ENCODE assay signal across 8 mouse cellular contexts in genomic region chr6:7844802-7845679, GRCm38 (mm10). TPM values are rescaled to one million over a fixed set of nuclear protein-coding genes. Genes with fewer than 3 reads are reported as not detected.
DNase-seq lines count a peak whose midpoint lies in the region; ATAC-seq and TF ChIP-seq lines count a peak whose summit lies in the region.

TSS of gene C1galt1 (plus strand) at chr6:7844842.

- peak; percentile 56; the same call in 1 of the 2 replicates for TF ChIP-seq POLR2A in limb, embryonic 14.5 days (IDR thresholded peaks at IDR 0.05; ENCODE audit: borderline replicate concordance, extremely low read depth, insufficient read depth, insufficient read length)

- H3K4me3 ChIP-seq in limb, embryonic 14.5 days (replicated peaks; ENCODE audit: low read length), result peak within 1 kb of the TSS; percentile 85
- H3K4me3 ChIP-seq in midbrain, embryonic 14.5 days (replicated peaks; ENCODE audit: low read depth, low read length), result peak within 1 kb of the TSS; percentile 75

- peak; percentile 42 for ATAC-seq in limb, embryonic 14.5 days (ENCODE audit: low FRiP score, low read depth)
- peak; percentile 76 for ATAC-seq in midbrain, embryonic 14.5 days (ENCODE audit: low FRiP score, low TSS enrichment)

- DNase-seq in frontal cortex, adult 2 months (ENCODE audit: extremely low spot score in 1 of 2, low spot score in 1 of 2), result no peak
- no peak for DNase-seq in frontal cortex, postnatal 25 days (ENCODE audit: low spot score in 2 of 2)
- DNase-seq in adrenal gland, postnatal 14 days, result peak; percentile 71
- DNase-seq in gastrocnemius, adult 18-20 months (ENCODE audit: low spot score), result peak; percentile 56
- DNase-seq in induced T-regulatory cell, adult 2 months (ENCODE audit: low read depth), result peak; percentile 70
- no peak for DNase-seq in limb, embryonic 14.5 days (ENCODE audit: low spot score)
- no peak for DNase-seq in midbrain, embryonic 14.5 days
- peak; percentile 52 for DNase-seq in thymus, postnatal 0 days (ENCODE audit: low spot score)

- under 1% methylated on average over 21 of the region's 93 CpGs for WGBS in limb, embryonic 14.5 days
- WGBS in midbrain, embryonic 14.5 days, result under 1% methylated on average over 64 of the region's 93 CpGs

- no peaks in the 10 kb centered on the region for H3K27me3 ChIP-seq in limb, embryonic 14.5 days (ENCODE audit: control insufficient read depth, insufficient read depth, low read length)
- no peaks in the 10 kb centered on the region for H3K27me3 ChIP-seq in midbrain, embryonic 14.5 days (ENCODE audit: control insufficient read depth, insufficient read depth, low read length)

- H3K9me3 ChIP-seq in limb, embryonic 14.5 days (ENCODE audit: control insufficient read depth, low read length), result no peaks in the 10 kb centered on the region
- no peaks in the 10 kb centered on the region for H3K9me3 ChIP-seq in midbrain, embryonic 14.5 days (ENCODE audit: control insufficient read depth, low read length)

- H3K27ac ChIP-seq in limb, embryonic 14.5 days (replicated peaks; ENCODE audit: low read depth, low read length), result peak within 1 kb of the TSS; percentile 93
- peak within 1 kb of the TSS; percentile 92 for H3K27ac ChIP-seq in midbrain, embryonic 14.5 days (replicated peaks; ENCODE audit: low read depth, low read length)

- peaks cover 18% of the 10 kb centered on the region for H3K4me1 ChIP-seq in limb, embryonic 14.5 days (ENCODE audit: control insufficient read depth, insufficient read depth, low read length)
- H3K4me1 ChIP-seq in midbrain, embryonic 14.5 days (ENCODE audit: control insufficient read depth, insufficient read depth, low read length), result peaks cover 15% of the 10 kb centered on the region

- peak within 1 kb of the TSS; percentile 95 for H3K9ac ChIP-seq in limb, embryonic 14.5 days (ENCODE audit: low read depth, low read length, severe bottlenecking)
- H3K9ac ChIP-seq in midbrain, embryonic 14.5 days (replicated peaks; ENCODE audit: low read length), result peak within 1 kb of the TSS; percentile 85

- H3K4me2 ChIP-seq in limb, embryonic 14.5 days (replicated peaks; ENCODE audit: low read depth, low read length, severe bottlenecking), result peak within 1 kb of the TSS; percentile 49
- H3K4me2 ChIP-seq in midbrain, embryonic 14.5 days (ENCODE audit: low read length), result peak within 1 kb of the TSS; percentile 66

- no peaks in the 10 kb centered on the region for H3K36me3 ChIP-seq in limb, embryonic 14.5 days (ENCODE audit: control insufficient read depth, insufficient read depth, low read length)
- no peaks in the 10 kb centered on the region for H3K36me3 ChIP-seq in midbrain, embryonic 14.5 days (ENCODE audit: control insufficient read depth, insufficient read depth, low read length)

RNA-seq across cellular contexts. Expression of gene C1galt1, which starts in this region (rescaled TPM):
- 10.1 and 11.5 TPM in 2 replicates for polyA plus RNA-seq in frontal cortex, adult 2 months (2012; rRNA removed)
- total RNA-seq in adrenal gland, postnatal 14 days (2021), result 30.3 and 30.7 TPM in 2 replicates
- 10 to 100 TPM; 14.1 to 14.3 TPM for total RNA-seq in gastrocnemius, adult 18-20 months (2021)
- polyA plus RNA-seq in limb, embryonic 14.5 days (2012; rRNA removed), result 10.4 and 11.8 TPM in 2 replicates
- polyA plus RNA-seq in limb, embryonic 14.5 days (2014; fragmentation: Nextera tagmentation; extraction: Ambion mirVana), result 5.6 and 6.4 TPM in 2 replicates
- 3.5 and 4.3 TPM in 2 replicates for polyA plus RNA-seq in midbrain, embryonic 14.5 days (2014; fragmentation: Nextera tagmentation; extraction: Ambion mirVana)
- 12.2 and 14.6 TPM in 2 replicates for polyA plus RNA-seq in thymus, postnatal 0 days (2015; fragmentation: Nextera tagmentation; extraction: Ambion mirVana)

Comparison
In these comparisons a context has a peak if more than half of its experiments do, and no peak if none do; other contexts are left out.
1. DNase-seq: peak in adrenal gland, postnatal 14 days (single experiment), gastrocnemius, adult 18-20 months (single experiment), induced T-regulatory cell, adult 2 months (single experiment) and thymus, postnatal 0 days (single experiment); none in frontal cortex, adult 2 months (0 of 2), frontal cortex, postnatal 25 days (0 of 2), limb, embryonic 14.5 days (single experiment) and midbrain, embryonic 14.5 days (single experiment).